Mouse (Mus musculus): ENCODE results near the gene Arfgef3. TPM values are rescaled to one million over a fixed set of nuclear protein-coding genes. Genes with fewer than 3 reads are reported as not detected.

Arfgef3 gene
- total and polyA plus RNA-seq, 3 experiments = 0.28 to 11.0 (median 0.50) TPM

DNA sequence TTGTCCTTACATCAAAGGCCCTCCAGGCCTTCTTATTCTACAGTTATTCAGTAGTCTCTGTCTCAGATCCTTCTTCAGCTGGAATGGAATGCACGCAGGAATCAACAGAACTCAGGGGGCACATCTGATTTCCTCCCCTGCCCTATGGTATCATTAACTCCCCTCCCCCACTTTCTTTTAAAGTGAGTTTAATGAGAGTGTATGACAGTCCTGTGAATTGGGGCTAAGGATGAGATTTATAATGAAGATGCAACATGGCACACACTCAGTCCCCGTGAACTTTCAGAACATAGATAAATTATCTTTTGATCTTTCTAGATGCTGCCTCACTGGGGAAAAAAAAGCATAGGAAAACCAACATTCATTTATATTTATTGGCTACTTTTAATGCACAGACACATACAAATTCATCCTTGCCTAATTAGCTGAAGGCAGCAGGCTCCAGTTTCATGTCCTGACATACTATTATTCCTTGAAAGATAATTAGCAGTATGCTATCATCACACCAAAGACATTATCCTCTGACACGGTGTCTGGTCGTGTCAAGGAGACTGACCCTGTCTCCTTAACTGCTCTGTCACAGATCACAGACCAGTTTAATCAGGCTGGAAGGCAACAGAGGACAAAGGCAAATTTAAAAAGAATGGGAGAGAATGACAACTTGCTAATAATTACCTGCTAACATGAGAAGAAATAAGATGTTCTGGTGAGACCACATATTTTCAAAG, 39.2 kb downstream of the Arfgef3 start:
- dilution Hi-C loops (cut with MboI; ENCODE audit: extremely low pct_ligation_motif_present, extremely low pct_unique_long_range_greater_than_20kb, low sequenced_read_pairs) = no loop called here
- no peak overlapping the region for H3K4me3 ChIP-seq (replicated peaks in 1 of 3; ENCODE audit: low read depth in 2 of 3, low read length in 2 of 3, poor library complexity in 1 of 3)
- TF ChIP-seq JUND (conservative IDR thresholded peaks at IDR 0.05; ENCODE audit: low read depth, low read length) (no peak), JUN (IDR thresholded peaks at IDR 0.05; ENCODE audit: insufficient read depth, low read depth, low read length) (no peak), EP300 (IDR thresholded peaks at IDR 0.05; ENCODE audit: low read length) (no peak), RCOR1 (conservative IDR thresholded peaks at IDR 0.05; ENCODE audit: low read depth, low read length) (no peak), USF1 (IDR thresholded peaks at IDR 0.05; ENCODE audit: low read depth, low read length) (no peak), BHLHE40 (IDR thresholded peaks at IDR 0.05; ENCODE audit: low read depth, low read length) (no peak), CTCF (conservative IDR thresholded peaks at IDR 0.05 in 1 of 2, IDR thresholded peaks at IDR 0.05 in 1 of 2; ENCODE audit: low read depth in 2 of 2, low read length in 2 of 2) (no peak), E2F4 (IDR thresholded peaks at IDR 0.05; ENCODE audit: insufficient replicate concordance, low read depth, low read length) (no peak), ZC3H11A (IDR thresholded peaks at IDR 0.05; ENCODE audit: low read depth, low read length) (no peak), ZMIZ1 (IDR thresholded peaks at IDR 0.05; ENCODE audit: low read depth, low read length) (no peak), MEF2A (IDR thresholded peaks at IDR 0.05; ENCODE audit: borderline replicate concordance, low read depth, low read length) (no peak), ELF1 (IDR thresholded peaks at IDR 0.05; ENCODE audit: low read depth, low read length) (no peak), MAX (IDR thresholded peaks at IDR 0.05; ENCODE audit: low read length) (no peak), TBP (conservative IDR thresholded peaks at IDR 0.05; ENCODE audit: low read depth, low read length) (no peak), POLR2AphosphoS2 (IDR thresholded peaks at IDR 0.05; ENCODE audit: low read depth, low read length) (no peak), MAZ (IDR thresholded peaks at IDR 0.05; ENCODE audit: low read depth, low read length) (no peak), MXI1 (IDR thresholded peaks at IDR 0.05; ENCODE audit: low read depth, low read length) (no peak), GABPA (IDR thresholded peaks at IDR 0.05; ENCODE audit: insufficient replicate concordance, low read depth, low read length) (no peak), CHD1 (IDR thresholded peaks at IDR 0.05; ENCODE audit: low read depth, low read length) (no peak)

DNA sequence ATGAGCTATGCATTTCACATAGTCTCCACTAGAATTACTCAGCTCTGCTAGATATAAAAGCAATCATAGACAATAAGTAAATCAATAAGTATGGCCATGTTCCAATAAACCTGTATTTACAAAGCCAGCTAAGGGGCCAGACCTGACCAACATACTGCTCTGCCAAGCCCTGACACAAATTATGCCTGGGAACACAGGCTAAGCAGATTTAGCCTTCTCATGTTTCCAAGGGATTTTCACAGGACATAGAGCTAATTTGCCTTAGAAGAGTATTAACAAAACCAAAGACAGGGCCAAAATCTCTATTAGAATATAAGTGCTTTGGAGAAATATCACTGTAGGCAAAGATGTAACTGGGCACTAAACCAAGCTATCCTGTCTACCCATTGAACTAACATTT, 42.2 kb downstream of the Arfgef3 start:
- Histone ChIP-seq H3K9me3 (replicated peaks; ENCODE audit: low read length) (no peaks in the 10 kb centered on the region), H3K27me3 (replicated peaks) (no peaks in the 10 kb centered on the region), H3K27ac (ENCODE audit: insufficient read depth, low read depth) (no peak overlapping the region), H3K4me3 (replicated peaks in 1 of 3; ENCODE audit: low read depth in 2 of 3, low read length in 2 of 3, poor library complexity in 1 of 3) (no peak overlapping the region), H3K36me3 (replicated peaks in 1 of 2; ENCODE audit: control insufficient read depth in 1 of 2, insufficient read depth in 1 of 2, low read length in 1 of 2) (no peaks in the 10 kb centered on the region), H3K4me1 (ENCODE audit: control insufficient read depth in 1 of 2, insufficient read depth in 2 of 2) (no peaks in the 10 kb centered on the region), H3K79me2 (replicated peaks; ENCODE audit: control insufficient read depth, extremely low read depth, insufficient read depth, poor library complexity, severe bottlenecking) (no peaks in the 10 kb centered on the region; the same call in 1 of the 2 replicates), H3K4me2 (ENCODE audit: insufficient read depth, low read depth, poor library complexity, severe bottlenecking) (no peak overlapping the region), H3K9ac (ENCODE audit: insufficient read depth, low read depth) (no peak overlapping the region)
- DNase-seq (ENCODE audit: extremely low read depth) = no peak
- in situ Hi-C loops (cut with MboI; ENCODE audit: low pct_ligation_motif_present, low pct_unique_long_range_greater_than_20kb, low sequenced_read_pairs) = no loop called here
- TF ChIP-seq CHD1 (IDR thresholded peaks at IDR 0.05; ENCODE audit: low read depth, low read length) (no peak), PAX5 (IDR thresholded peaks at IDR 0.05; ENCODE audit: low read length) (no peak), TCF12 (IDR thresholded peaks at IDR 0.05; ENCODE audit: low read depth, low read length) (no peak), GABPA (IDR thresholded peaks at IDR 0.05; ENCODE audit: insufficient replicate concordance, low read depth, low read length) (no peak), USF1 (IDR thresholded peaks at IDR 0.05; ENCODE audit: low read depth, low read length) (no peak), CHD2 (IDR thresholded peaks at IDR 0.05; ENCODE audit: low read length) (no peak), MYC (IDR thresholded peaks at IDR 0.05; ENCODE audit: low read depth, low read length) (no peak), MEF2A (IDR thresholded peaks at IDR 0.05; ENCODE audit: borderline replicate concordance, low read depth, low read length) (no peak), POLR2A (IDR thresholded peaks at IDR 0.05; ENCODE audit: low read depth, low read length) (no peak), ZNF384 (IDR thresholded peaks at IDR 0.05; ENCODE audit: low read depth, low read length) (no peak), TBP (conservative IDR thresholded peaks at IDR 0.05; ENCODE audit: low read depth, low read length) (no peak), SIN3A (IDR thresholded peaks at IDR 0.05; ENCODE audit: low read length) (no peak), IRF4 (IDR thresholded peaks at IDR 0.05; ENCODE audit: low read depth, low read length) (no peak)
- dilution Hi-C loops (cut with MboI; ENCODE audit: extremely low pct_ligation_motif_present, extremely low pct_unique_long_range_greater_than_20kb, low sequenced_read_pairs) = no loop called here

More for the DNA sequence above, 39.2 kb downstream of the Arfgef3 start:
- Histone ChIP-seq H3K27me3 (replicated peaks) (no peaks in the 10 kb centered on the region), H3K79me2 (replicated peaks; ENCODE audit: control insufficient read depth, extremely low read depth, insufficient read depth, poor library complexity, severe bottlenecking) (no peaks in the 10 kb centered on the region; the same call in 1 of the 2 replicates), H3K9ac (ENCODE audit: insufficient read depth, low read depth) (no peak overlapping the region), H3K4me1 (ENCODE audit: control insufficient read depth in 1 of 2, insufficient read depth in 2 of 2) (no peaks in the 10 kb centered on the region), H3K9me3 (replicated peaks; ENCODE audit: low read length) (peaks cover 3% of the 10 kb centered on the region), H3K36me3 (replicated peaks in 1 of 2; ENCODE audit: control insufficient read depth in 1 of 2, insufficient read depth in 1 of 2, low read length in 1 of 2) (no peaks in the 10 kb centered on the region), H3K4me2 (ENCODE audit: insufficient read depth, low read depth, poor library complexity, severe bottlenecking) (no peak overlapping the region), H3K27ac (ENCODE audit: insufficient read depth, low read depth) (no peak overlapping the region)
- in situ Hi-C loops (cut with MboI; ENCODE audit: low pct_ligation_motif_present, low pct_unique_long_range_greater_than_20kb, low sequenced_read_pairs) = no loop called here
- DNase-seq (ENCODE audit: extremely low read depth) = no peak

All from CH12.LX (cell line).